Mouse (Mus musculus) myocyte (in vitro differentiated cells): Measurements from ENCODE around the gene Rbm45. TPM values are rescaled to one million over a fixed set of nuclear protein-coding genes. Genes with fewer than 3 reads are reported as not detected.

Experiments used
- H3K27me3 ChIP-seq: one replicate; pipeline ENCODE4 v1.6.1; 2011; ENCODE audit not compliant: control insufficient read depth, insufficient read depth, insufficient read length
- H3K36me3 ChIP-seq: one replicate; pipeline ENCODE4 v1.6.1; 2011; ENCODE audit not compliant: control insufficient read depth, insufficient read depth
- H3K4me2 ChIP-seq: one replicate; pipeline ENCODE4 v1.6.1; 2011; ENCODE audit warnings: low read depth, control low read depth
- H3K4me3 ChIP-seq: one replicate; pipeline ENCODE4 v1.5.1; 2011; ENCODE audit warnings: mild to moderate bottlenecking, control low read depth, moderate library complexity
- H3K79me2 ChIP-seq: one replicate; pipeline ENCODE4 v1.6.1; 2011; ENCODE audit not compliant: control insufficient read depth, insufficient read depth
- H3ac ChIP-seq: one replicate; pipeline ENCODE4 v1.6.1; 2011; ENCODE audit not compliant: control insufficient read depth, insufficient read length
- CEBPB ChIP-seq: IDR thresholded peaks from 2 replicates; pipeline ENCODE4 v1.6.1; 2011; ENCODE audit warnings: mild to moderate bottlenecking, moderate library complexity; ENCODE audit not compliant: poor library complexity, insufficient read depth, severe bottlenecking
- E2F4 ChIP-seq: IDR thresholded peaks from one replicate; pipeline ENCODE4 v1.6.1; 2011; ENCODE audit warnings: mild to moderate bottlenecking, control low read depth, moderate library complexity; ENCODE audit not compliant: insufficient read depth
- MAX ChIP-seq: IDR thresholded peaks from one replicate; pipeline ENCODE4 v1.6.1; 2011; ENCODE audit warnings: low read depth, mild to moderate bottlenecking, control low read depth
- MYOD1 ChIP-seq, 3 experiments: IDR thresholded peaks; one replicate each; pipeline ENCODE4 v1.6.1; 2011; ENCODE audit warnings: control low read depth in 2 of 3, low read depth in 2 of 3, mild to moderate bottlenecking in 2 of 3, moderate library complexity in 1 of 3; ENCODE audit not compliant: insufficient read length in 2 of 3, control insufficient read depth in 1 of 3
- MYOG ChIP-seq, 3 experiments: IDR thresholded peaks; one replicate each; pipeline ENCODE4 v1.6.1; 2011; ENCODE audit warnings: control low read depth in 2 of 3, low read depth in 2 of 3, mild to moderate bottlenecking in 2 of 3; ENCODE audit not compliant: insufficient read length in 2 of 3, control insufficient read depth in 1 of 3, insufficient read depth in 1 of 3
- POLR2A ChIP-seq: IDR thresholded peaks from one replicate; pipeline ENCODE4 v1.6.1; 2011; ENCODE audit warnings: low read depth, mild to moderate bottlenecking, control low read depth, moderate library complexity; ENCODE audit not compliant: insufficient read length
- POLR2AphosphoS2 ChIP-seq: IDR thresholded peaks from one replicate; pipeline ENCODE4 v1.6.1; 2011; ENCODE audit warnings: low read depth, control low read depth; ENCODE audit not compliant: insufficient read length
- REST ChIP-seq: IDR thresholded peaks from one replicate; pipeline ENCODE4 v1.6.1; 2011; ENCODE audit warnings: mild to moderate bottlenecking, control low read depth, moderate library complexity; ENCODE audit not compliant: insufficient read depth, insufficient read length
- SRF ChIP-seq: IDR thresholded peaks from one replicate; pipeline ENCODE4 v1.6.1; 2011; ENCODE audit warnings: low read depth; ENCODE audit not compliant: control insufficient read depth, insufficient read length
- TCF12 ChIP-seq: IDR thresholded peaks from one replicate; pipeline ENCODE4 v1.6.1; 2011; ENCODE audit warnings: mild to moderate bottlenecking, control low read depth; ENCODE audit not compliant: poor library complexity, insufficient read depth, severe bottlenecking
- TCF3 ChIP-seq: IDR thresholded peaks from one replicate; pipeline ENCODE4 v1.6.1; 2011; ENCODE audit warnings: low read depth, control low read depth; ENCODE audit not compliant: insufficient read length
- USF1 ChIP-seq: IDR thresholded peaks from one replicate; pipeline ENCODE4 v1.6.1; 2011; ENCODE audit warnings: low read depth, mild to moderate bottlenecking, control low read depth, moderate library complexity
- polyA plus RNA-seq: library from polyadenylated mRNA; unstranded; fragments of >200 nt; fragmentation: generic; extraction: Trizol; gene quantifications from one replicate; pipeline ENCODE4 v1.2.1, GENCODE M21; 2012; ENCODE audit warnings: missing spikeins

Rbm45 gene
- polyA plus RNA-seq, result 23.2 TPM

- H3ac ChIP-seq, result peak within 1 kb of the TSS; percentile 71
- no peaks in the 10 kb centered on the region for H3K27me3 ChIP-seq
- peak within 1 kb of the TSS; percentile 82 for H3K4me2 ChIP-seq
- H3K79me2 ChIP-seq, result peaks cover 7% of the 10 kb centered on the region
- H3K36me3 ChIP-seq, result peaks cover 15% of the 10 kb centered on the region
- TF ChIP-seq SRF (no peak), E2F4 (no peak), USF1 (no peak), MAX (no peak), MYOG (IDR thresholded peaks at IDR 0.05; ENCODE audit: control insufficient read depth in 1 of 3, insufficient read depth in 1 of 3, insufficient read length in 2 of 3, low read depth in 2 of 3) (peak in 2 of 3 experiments; percentile 22 to 75), CEBPB (no peak), POLR2AphosphoS2 (no peak), MYOD1 (IDR thresholded peaks at IDR 0.05; ENCODE audit: control insufficient read depth in 1 of 3, insufficient read length in 2 of 3, low read depth in 2 of 3) (peak in 2 of 3 experiments; percentile 33 to 58), REST (no peak), TCF12 (no peak), TCF3 (no peak), POLR2A (peak; percentile 37)
- H3K4me3 ChIP-seq, result peak within 1 kb of the TSS; percentile 86
Observed at GRCm38 (mm10) chr2:76369821-76370655, at the start of gene Rbm45. TSS of gene Rbm45 (plus strand) at chr2:76369984.

GRCm38 (mm10) chr2:76320336-76320735 is 49.4 kb upstream of the Rbm45 start:
- no peak overlapping the region for H3ac ChIP-seq
- peaks cover 3% of the 10 kb centered on the region for H3K27me3 ChIP-seq
- H3K4me3 ChIP-seq, result no peak overlapping the region
- H3K79me2 ChIP-seq, result no peaks in the 10 kb centered on the region
- no peaks in the 10 kb centered on the region for H3K36me3 ChIP-seq
- H3K4me2 ChIP-seq, result no peak overlapping the region
- TF ChIP-seq MYOD1 (IDR thresholded peaks at IDR 0.05; ENCODE audit: control insufficient read depth in 1 of 3, insufficient read length in 2 of 3, low read depth in 2 of 3) (no peak), POLR2AphosphoS2 (no peak), POLR2A (no peak), MYOG (IDR thresholded peaks at IDR 0.05; ENCODE audit: control insufficient read depth in 1 of 3, insufficient read depth in 1 of 3, insufficient read length in 2 of 3, low read depth in 2 of 3) (no peak), REST (no peak), CEBPB (no peak), MAX (no peak), TCF12 (no peak), SRF (no peak)

GRCm38 (mm10) chr2:76323185-76323875 is 46.5 kb upstream of the Rbm45 start:
- Histone ChIP-seq H3K4me2 (no peak overlapping the region), H3ac (no peak overlapping the region), H3K4me3 (no peak overlapping the region), H3K36me3 (no peaks in the 10 kb centered on the region), H3K27me3 (peaks cover 6% of the 10 kb centered on the region), H3K79me2 (no peaks in the 10 kb centered on the region)
- no peak for TF ChIP-seq POLR2AphosphoS2

GRCm38 (mm10) chr2:76324463-76324862 is 45.3 kb upstream of the Rbm45 start:
- peaks cover 7% of the 10 kb centered on the region for H3K27me3 ChIP-seq
- H3K4me3 ChIP-seq, result no peak overlapping the region
- TF ChIP-seq USF1 (no peak), TCF12 (no peak), MYOG (IDR thresholded peaks at IDR 0.05; ENCODE audit: control insufficient read depth in 1 of 3, insufficient read depth in 1 of 3, insufficient read length in 2 of 3, low read depth in 2 of 3) (no peak), CEBPB (no peak), TCF3 (no peak), REST (no peak), E2F4 (no peak), POLR2AphosphoS2 (no peak)
- no peak overlapping the region for H3ac ChIP-seq
- H3K79me2 ChIP-seq, result no peaks in the 10 kb centered on the region
- H3K4me2 ChIP-seq, result no peak overlapping the region
- H3K36me3 ChIP-seq, result no peaks in the 10 kb centered on the region

- Histone ChIP-seq H3K27me3 (peaks cover 10% of the 10 kb centered on the region), H3ac (no peak overlapping the region)
- no peak for TF ChIP-seq CEBPB
- no peak for TF ChIP-seq REST
- TF ChIP-seq MAX, result no peak
- TF ChIP-seq TCF12, result no peak
- TF ChIP-seq POLR2AphosphoS2, result no peak
- no peak for TF ChIP-seq USF1
- TF ChIP-seq E2F4, result no peak
- TF ChIP-seq SRF, result no peak
- no peak for TF ChIP-seq POLR2A
- TF ChIP-seq TCF3, result no peak
- no peak for TF ChIP-seq MYOG (IDR thresholded peaks at IDR 0.05; ENCODE audit: control insufficient read depth in 1 of 3, insufficient read depth in 1 of 3, insufficient read length in 2 of 3, low read depth in 2 of 3)
- no peak for TF ChIP-seq MYOD1 (IDR thresholded peaks at IDR 0.05; ENCODE audit: control insufficient read depth in 1 of 3, insufficient read length in 2 of 3, low read depth in 2 of 3)
Observed at GRCm38 (mm10) chr2:76326161-76326560, 43.6 kb upstream of the Rbm45 start.

More at GRCm38 (mm10) chr2:76326161-76326560, 43.6 kb upstream of the Rbm45 start:
- Histone ChIP-seq H3K4me3 (no peak overlapping the region), H3K4me2 (no peak overlapping the region), H3K79me2 (no peaks in the 10 kb centered on the region), H3K36me3 (no peaks in the 10 kb centered on the region)
